Mouse (Mus musculus) forebrain, embryonic 15.5 days (tissue): ENCODE measurements around the gene Myo1b. TPM values are rescaled to one million over a fixed set of nuclear protein-coding genes. Genes with fewer than 3 reads are reported as not detected.

Source experiments
- ATAC-seq: fragments of 200-750 bp; cut with Nextera tagmentation; replicated peaks from 2 replicates; pipeline ENCODE4 v1.8.0; 2017; ENCODE audit warnings: mild to moderate bottlenecking, moderate TSS enrichment, moderate library complexity
- H3K27ac ChIP-seq: fragments of 300-500 bp; sonication (generic); replicated peaks from 2 replicates; pipeline ENCODE4 v1.5.1; 2015; ENCODE audit warnings: mild to moderate bottlenecking, inconsistent platforms
- H3K27me3 ChIP-seq: fragments of 300-500 bp; sonication (generic); 2 replicates; pipeline ENCODE4 v1.6.1; 2015; ENCODE audit warnings: inconsistent platforms
- H3K36me3 ChIP-seq: fragments of 300-500 bp; sonication (generic); 2 replicates; pipeline ENCODE4 v1.6.1; 2015; ENCODE audit warnings: mild to moderate bottlenecking, inconsistent platforms
- H3K4me1 ChIP-seq: fragments of 300-500 bp; sonication (generic); 2 replicates; pipeline ENCODE4 v1.6.1; 2015; ENCODE audit warnings: inconsistent platforms
- H3K4me2 ChIP-seq: fragments of 300-500 bp; sonication (generic); replicated peaks from 2 replicates; pipeline ENCODE4 v1.6.1; 2015; ENCODE audit warnings: mild to moderate bottlenecking, inconsistent platforms
- H3K4me3 ChIP-seq: fragments of 300-500 bp; sonication (generic); 2 replicates; pipeline ENCODE4 v1.5.1; 2015; ENCODE audit warnings: mild to moderate bottlenecking, inconsistent platforms
- H3K9ac ChIP-seq: fragments of 300-500 bp; sonication (generic); replicated peaks from 2 replicates; pipeline ENCODE4 v1.6.1; 2015; ENCODE audit warnings: mild to moderate bottlenecking, inconsistent platforms
- H3K9me3 ChIP-seq: fragments of 300-500 bp; sonication (generic); 2 replicates; pipeline ENCODE4 v1.6.1; 2016; ENCODE audit warnings: inconsistent platforms
- WGBS: fragments of 180-500 bp; shearing (Covaris S2); methylation state at CpG from one replicate; pipeline ENCODE4 v1.1.7; 2015; ENCODE audit warnings: mixed read lengths; 5-methylcytosine and 5-hydroxymethylcytosine counted together
- polyA plus RNA-seq: library from polyadenylated mRNA; unstranded; fragments of >200 nt; fragmentation: Nextera tagmentation; extraction: Ambion mirVana; gene quantifications from 2 replicates; pipeline ENCODE4 v1.2.1, GENCODE M21; 2015

The Myo1b gene
- 86.4 and 94.5 TPM in 2 replicates for polyA plus RNA-seq

GRCm38 (mm10) chr1:51915576-51916156 lies at the start of gene Myo1b:
Gene Myo1b, minus strand, starts transcription at chr1:51916071.
- peak within 1 kb of the TSS; percentile 77 for H3K4me2 ChIP-seq
- ATAC-seq, result peak; percentile 84
- peaks cover 24% of the 10 kb centered on the region for H3K4me1 ChIP-seq
- H3K27me3 ChIP-seq, result no peaks in the 10 kb centered on the region
- H3K9ac ChIP-seq, result peak within 1 kb of the TSS; percentile 95
- WGBS, result under 1% methylated on average over 65 of the region's 79 CpGs
- peak within 1 kb of the TSS; percentile 81 for H3K4me3 ChIP-seq
- H3K9me3 ChIP-seq, result no peaks in the 10 kb centered on the region
- peak within 1 kb of the TSS; percentile 90 for H3K27ac ChIP-seq
- no peaks in the 10 kb centered on the region for H3K36me3 ChIP-seq

GRCm38 (mm10) chr1:51964647-51965046 lies 48.8 kb upstream of the Myo1b start:
- no peak overlapping the region for H3K4me3 ChIP-seq
- H3K4me1 ChIP-seq, result peaks cover 5% of the 10 kb centered on the region
- no peaks in the 10 kb centered on the region for H3K9me3 ChIP-seq
- H3K27ac ChIP-seq, result no peak overlapping the region
- no peak for ATAC-seq
- no peaks in the 10 kb centered on the region for H3K36me3 ChIP-seq
- no peak overlapping the region for H3K4me2 ChIP-seq
- 93% methylated on average over 2 of the region's 2 CpGs for WGBS
- H3K27me3 ChIP-seq, result no peaks in the 10 kb centered on the region
- H3K9ac ChIP-seq, result no peak overlapping the region

GRCm38 (mm10) chr1:51947116-51947515 lies 31.2 kb upstream of the Myo1b start:
- no peaks in the 10 kb centered on the region for H3K4me1 ChIP-seq
- WGBS, result 62% methylated on average over 4 of the region's 4 CpGs
- ATAC-seq, result no peak
- no peak overlapping the region for H3K9ac ChIP-seq
- no peaks in the 10 kb centered on the region for H3K27me3 ChIP-seq
- H3K27ac ChIP-seq, result no peak overlapping the region
- no peak overlapping the region for H3K4me2 ChIP-seq
- no peaks in the 10 kb centered on the region for H3K9me3 ChIP-seq
- no peak overlapping the region for H3K4me3 ChIP-seq
- H3K36me3 ChIP-seq, result no peaks in the 10 kb centered on the region

- ATAC-seq, result peak; percentile 26; the same call in 1 of the 2 replicates
- H3K4me1 ChIP-seq, result no peaks in the 10 kb centered on the region
- no peaks in the 10 kb centered on the region for H3K27me3 ChIP-seq
- H3K36me3 ChIP-seq, result no peaks in the 10 kb centered on the region
- H3K4me3 ChIP-seq, result no peak overlapping the region
- H3K9ac ChIP-seq, result no peak overlapping the region
- no peak overlapping the region for H3K4me2 ChIP-seq
- H3K27ac ChIP-seq, result no peak overlapping the region
- no peaks in the 10 kb centered on the region for H3K9me3 ChIP-seq
- WGBS, result 42% methylated on average over 5 of the region's 5 CpGs
Measured at GRCm38 (mm10) chr1:51944755-51945154, 28.9 kb upstream of the Myo1b start.

GRCm38 (mm10) chr1:51938357-51938756 lies 22.5 kb upstream of the Myo1b start:
- H3K36me3 ChIP-seq, result no peaks in the 10 kb centered on the region
- no peak overlapping the region for H3K27ac ChIP-seq
- no peak for ATAC-seq
- no peaks in the 10 kb centered on the region for H3K9me3 ChIP-seq
- H3K4me3 ChIP-seq, result no peak overlapping the region
- H3K4me2 ChIP-seq, result no peak overlapping the region
- no peak overlapping the region for H3K9ac ChIP-seq
- WGBS, result 93% methylated on average over 7 of the region's 7 CpGs
- no peaks in the 10 kb centered on the region for H3K27me3 ChIP-seq
- H3K4me1 ChIP-seq, result no peaks in the 10 kb centered on the region

- no peaks in the 10 kb centered on the region for H3K9me3 ChIP-seq
- 52% methylated on average over 2 of the region's 2 CpGs for WGBS
- H3K4me1 ChIP-seq, result no peaks in the 10 kb centered on the region
- H3K4me2 ChIP-seq, result no peak overlapping the region
- no peak overlapping the region for H3K9ac ChIP-seq
- no peaks in the 10 kb centered on the region for H3K36me3 ChIP-seq
- H3K27me3 ChIP-seq, result no peaks in the 10 kb centered on the region
- no peak overlapping the region for H3K4me3 ChIP-seq
- ATAC-seq, result no peak
- H3K27ac ChIP-seq, result no peak overlapping the region
Measured at GRCm38 (mm10) chr1:51935006-51935405, 19.1 kb upstream of the Myo1b start.

GRCm38 (mm10) chr1:51934176-51934924 lies 18.5 kb upstream of the Myo1b start:
- Histone ChIP-seq H3K4me3 (no peak overlapping the region), H3K27ac (no peak overlapping the region), H3K9me3 (no peaks in the 10 kb centered on the region), H3K27me3 (no peaks in the 10 kb centered on the region), H3K4me2 (no peak overlapping the region), H3K36me3 (no peaks in the 10 kb centered on the region), H3K4me1 (no peaks in the 10 kb centered on the region), H3K9ac (no peak overlapping the region)
- 87% methylated on average over 11 of the region's 11 CpGs for WGBS
- no peak for ATAC-seq

- no peak overlapping the region for H3K4me2 ChIP-seq
- no peak for ATAC-seq
- no peaks in the 10 kb centered on the region for H3K27me3 ChIP-seq
- H3K4me3 ChIP-seq, result no peak overlapping the region
- no peaks in the 10 kb centered on the region for H3K9me3 ChIP-seq
- H3K36me3 ChIP-seq, result no peaks in the 10 kb centered on the region
- no peak overlapping the region for H3K9ac ChIP-seq
- no peak overlapping the region for H3K27ac ChIP-seq
- WGBS, result 87% methylated on average over 3 of the region's 3 CpGs
- no peaks in the 10 kb centered on the region for H3K4me1 ChIP-seq
Measured at GRCm38 (mm10) chr1:51932826-51933225, 17.0 kb upstream of the Myo1b start.

- 42% methylated on average over 7 of the region's 7 CpGs for WGBS
- no peaks in the 10 kb centered on the region for H3K36me3 ChIP-seq
- no peak overlapping the region for H3K4me3 ChIP-seq
- no peak for ATAC-seq
- H3K27me3 ChIP-seq, result no peaks in the 10 kb centered on the region
- H3K9ac ChIP-seq, result no peak overlapping the region
- H3K4me1 ChIP-seq, result no peaks in the 10 kb centered on the region
- no peak overlapping the region for H3K27ac ChIP-seq
- no peaks in the 10 kb centered on the region for H3K9me3 ChIP-seq
- no peak overlapping the region for H3K4me2 ChIP-seq
Measured at GRCm38 (mm10) chr1:51931561-51931960, 15.7 kb upstream of the Myo1b start.

- no peaks in the 10 kb centered on the region for H3K27me3 ChIP-seq
- H3K9me3 ChIP-seq, result no peaks in the 10 kb centered on the region
- 80% methylated on average over 5 of the region's 5 CpGs for WGBS
- no peak for ATAC-seq
- H3K4me2 ChIP-seq, result no peak overlapping the region
- no peaks in the 10 kb centered on the region for H3K36me3 ChIP-seq
- no peak overlapping the region for H3K9ac ChIP-seq
- no peaks in the 10 kb centered on the region for H3K4me1 ChIP-seq
- H3K27ac ChIP-seq, result no peak overlapping the region
- H3K4me3 ChIP-seq, result no peak overlapping the region
Measured at GRCm38 (mm10) chr1:51930584-51930983, 14.7 kb upstream of the Myo1b start.

- ATAC-seq, result no peak
- Histone ChIP-seq H3K9ac (no peak overlapping the region), H3K4me1 (no peaks in the 10 kb centered on the region), H3K9me3 (no peaks in the 10 kb centered on the region), H3K27ac (no peak overlapping the region), H3K4me3 (no peak overlapping the region), H3K4me2 (no peak overlapping the region), H3K27me3 (no peaks in the 10 kb centered on the region), H3K36me3 (no peaks in the 10 kb centered on the region)
- 87% methylated on average over 3 of the region's 3 CpGs for WGBS
Measured at GRCm38 (mm10) chr1:51929557-51929956, 13.7 kb upstream of the Myo1b start.

GRCm38 (mm10) chr1:51922820-51923219 lies 6.9 kb upstream of the Myo1b start:
- H3K4me1 ChIP-seq, result 0 out of 2 replicates have a peak, but pooled peaks cover 2% of the 10 kb centered on the region
- no peak overlapping the region for H3K4me3 ChIP-seq
- H3K9ac ChIP-seq, result no peak overlapping the region
- 20% methylated on average over 12 of the region's 12 CpGs for WGBS
- H3K4me2 ChIP-seq, result 0 out of 2 replicates have a peak overlapping the region, but pooled peaks have one; percentile 17
- no peaks in the 10 kb centered on the region for H3K36me3 ChIP-seq
- no peaks in the 10 kb centered on the region for H3K9me3 ChIP-seq
- H3K27ac ChIP-seq, result no peak overlapping the region
- peak; percentile 66; the same call in 1 of the 2 replicates for ATAC-seq
- no peaks in the 10 kb centered on the region for H3K27me3 ChIP-seq
